Mouse (Mus musculus): Measurements from ENCODE around the gene Rbm28. TPM values are rescaled to one million over a fixed set of nuclear protein-coding genes. Genes with fewer than 3 reads are reported as not detected.

Rbm28 gene
- 27.5 TPM for polyA plus RNA-seq (2014; fragmentation: Illumina TruSeq; extraction: RNeasy Lipid Tissue Mini Kit (QIAGEN cat#74804); ENCODE audit: low replicate concordance)

DNA sequence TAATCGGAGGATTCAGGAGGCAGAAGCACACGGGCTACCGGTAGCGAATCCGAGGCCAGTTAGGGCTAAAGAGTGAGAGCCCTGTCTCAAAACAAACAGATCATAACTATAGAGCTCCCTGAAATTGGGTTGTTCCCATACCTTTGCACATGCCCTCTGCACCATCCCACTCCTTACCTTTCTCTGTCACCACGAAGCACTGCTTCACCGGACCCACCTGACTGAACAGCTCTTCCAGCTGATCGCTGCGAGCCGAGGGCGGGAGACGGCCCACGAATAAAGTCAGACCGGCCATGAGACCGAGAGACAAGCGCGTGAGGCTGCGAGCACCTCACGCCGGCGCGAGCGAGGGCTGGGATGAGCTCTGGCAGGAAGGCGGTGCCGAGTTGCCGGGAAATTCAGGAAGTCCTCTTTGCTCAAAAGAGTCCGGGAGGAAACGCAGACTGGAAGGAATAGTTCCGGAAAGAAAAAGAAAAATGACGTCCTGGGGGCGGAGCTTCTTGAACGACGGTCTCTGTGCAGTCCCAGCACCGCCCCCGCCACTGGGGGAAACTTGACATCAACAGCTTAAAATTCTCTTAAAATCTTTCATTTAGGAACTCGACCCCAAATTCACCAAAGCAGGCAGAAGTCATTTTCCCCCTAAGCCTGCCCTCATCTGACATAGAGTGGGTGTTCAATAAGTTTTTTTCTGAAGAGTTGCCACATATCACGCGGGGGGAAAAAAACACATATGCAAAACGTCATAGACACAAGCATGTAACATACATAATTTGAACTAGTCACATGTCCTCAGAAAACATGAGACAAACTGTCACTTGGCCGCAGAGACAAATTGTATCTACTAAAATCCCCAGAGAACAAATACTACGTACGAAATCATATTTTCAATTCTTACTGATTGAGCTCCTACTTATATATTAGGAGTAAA is at the start of gene Rbm28:
Gene Rbm28 (minus strand): TSS at position 693 of the 931 bp plus-strand sequence.

DNA sequence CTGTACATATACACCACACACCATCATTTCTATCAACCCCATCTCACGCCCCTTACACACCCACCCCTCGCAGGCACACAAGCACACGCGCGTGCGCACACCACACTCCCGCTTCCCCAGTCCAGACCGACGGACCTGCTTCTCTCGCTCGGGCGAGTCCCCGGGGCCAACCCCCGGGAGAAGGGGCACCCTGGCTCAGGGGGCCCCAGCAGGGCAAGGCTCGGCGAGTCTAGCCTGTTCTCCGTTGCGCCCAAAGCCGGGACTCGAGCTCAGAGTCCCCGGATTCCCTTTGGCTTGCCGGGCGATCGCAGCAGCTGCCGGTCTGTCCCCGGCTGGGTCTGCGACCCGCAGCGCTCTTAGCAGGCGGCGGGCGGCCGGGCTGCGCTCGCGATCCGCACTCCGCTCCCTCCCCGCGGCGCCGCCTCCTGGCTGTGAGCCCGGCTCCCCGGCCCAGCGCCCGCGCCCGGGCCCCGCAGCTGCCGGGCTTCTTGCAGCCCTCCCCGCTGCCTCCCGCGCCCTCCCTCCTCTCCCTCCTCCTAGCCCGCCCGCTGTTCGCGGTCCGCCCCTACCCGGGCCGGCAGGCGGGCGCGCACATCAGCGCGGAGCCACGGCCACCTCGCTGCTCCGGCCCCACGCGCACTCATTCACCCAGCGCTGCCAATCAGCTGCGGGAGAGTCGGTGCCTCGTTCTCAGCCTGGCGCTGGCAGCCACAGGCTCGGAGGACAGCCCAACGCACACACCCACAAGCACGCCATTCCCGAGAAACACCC is 14.3 kb upstream of the Rbm28 start, which contains the start of gene Prrt4:
Gene Prrt4 (minus strand): TSS at position 697 of the 771 bp plus-strand sequence.

Other genes starting within 250 kb of the Rbm28 start
- gene Lep, start 104.8 kb downstream of the Rbm28 start, polyA plus RNA-seq (2014; fragmentation: Illumina TruSeq; extraction: RNeasy Lipid Tissue Mini Kit (QIAGEN cat#74804); ENCODE audit: low replicate concordance) = 0.82 TPM
- not detected for gene Prrt4, start 14.6 kb upstream of the Rbm28 start, polyA plus RNA-seq (2014; fragmentation: Illumina TruSeq; extraction: RNeasy Lipid Tissue Mini Kit (QIAGEN cat#74804); ENCODE audit: low replicate concordance)
- gene Impdh1, start 51.4 kb upstream of the Rbm28 start, polyA plus RNA-seq (2014; fragmentation: Illumina TruSeq; extraction: RNeasy Lipid Tissue Mini Kit (QIAGEN cat#74804); ENCODE audit: low replicate concordance) = 0.78 TPM
- 4.0 TPM for gene Hilpda, start 107.5 kb upstream of the Rbm28 start, polyA plus RNA-seq (2014; fragmentation: Illumina TruSeq; extraction: RNeasy Lipid Tissue Mini Kit (QIAGEN cat#74804); ENCODE audit: low replicate concordance)
- gene Fam71f2, start 114.6 kb upstream of the Rbm28 start, polyA plus RNA-seq (2014; fragmentation: Illumina TruSeq; extraction: RNeasy Lipid Tissue Mini Kit (QIAGEN cat#74804); ENCODE audit: low replicate concordance) = not detected
- not detected for gene Fam71f1, start 154.1 kb upstream of the Rbm28 start, polyA plus RNA-seq (2014; fragmentation: Illumina TruSeq; extraction: RNeasy Lipid Tissue Mini Kit (QIAGEN cat#74804); ENCODE audit: low replicate concordance)
- 238 TPM for gene Calu, start 183.1 kb upstream of the Rbm28 start, polyA plus RNA-seq (2014; fragmentation: Illumina TruSeq; extraction: RNeasy Lipid Tissue Mini Kit (QIAGEN cat#74804); ENCODE audit: low replicate concordance)
- gene Opn1sw, start 223.5 kb upstream of the Rbm28 start, polyA plus RNA-seq (2014; fragmentation: Illumina TruSeq; extraction: RNeasy Lipid Tissue Mini Kit (QIAGEN cat#74804); ENCODE audit: low replicate concordance) = not detected
- 0.11 TPM for gene Ccdc136, start 231.3 kb upstream of the Rbm28 start, polyA plus RNA-seq (2014; fragmentation: Illumina TruSeq; extraction: RNeasy Lipid Tissue Mini Kit (QIAGEN cat#74804); ENCODE audit: low replicate concordance)